Mouse (Mus musculus) lung, postnatal 0 days (tissue): ENCODE measurements around the gene Dand5.

Experiments
- CTCF ChIP-seq: IDR thresholded peaks from 2 replicates; pipeline ENCODE4 v1.5.1; 2016; ENCODE audit warnings: antibody characterized with exemption, mild to moderate bottlenecking
- EP300 ChIP-seq: IDR thresholded peaks from 2 replicates; pipeline ENCODE4 v1.6.1; 2016; ENCODE audit warnings: antibody characterized with exemption, mild to moderate bottlenecking, control low read depth

- TF ChIP-seq CTCF (peak; percentile 14; the same call in 1 of the 2 replicates), EP300 (no peak)
Observed at GRCm38 (mm10) chr8:84771941-84772378, 50.7 kb downstream of the Dand5 start.
